Mouse (Mus musculus): ENCODE results near the gene Ccdc103. TPM values are rescaled to one million over a fixed set of nuclear protein-coding genes. Genes with fewer than 3 reads are reported as not detected.

The Ccdc103 gene
- polyA plus RNA-seq, 1 experiment from 2014 or later: 3.2 TPM

DNA sequence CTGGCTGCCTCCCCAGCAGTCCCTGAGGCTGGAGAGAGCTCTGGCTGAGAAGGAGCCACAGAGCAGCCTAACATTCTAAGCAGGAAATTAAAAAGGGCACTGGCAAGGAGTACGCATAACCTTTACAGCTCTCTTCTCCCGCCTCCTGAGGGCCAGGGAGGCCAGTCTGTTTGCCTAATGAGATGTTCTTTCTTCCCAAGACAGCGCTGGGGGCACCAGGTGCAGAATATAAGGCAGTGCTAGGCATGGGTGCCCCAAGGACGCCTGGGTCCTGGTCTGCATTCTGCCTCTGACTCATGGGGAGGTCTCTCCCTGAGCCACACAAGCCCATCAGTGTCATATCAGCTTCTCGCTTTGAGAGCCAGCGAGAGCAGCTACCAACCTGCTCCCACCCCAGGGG, 40.5 kb downstream of the Ccdc103 start:
- no peaks in the 10 kb centered on the region for H3K27me3 ChIP-seq
- WGBS: 82% methylated on average over 6 of the region's 6 CpGs
- H3K9me3 ChIP-seq: no peaks in the 10 kb centered on the region
- H3K27ac ChIP-seq: no peak overlapping the region
- peaks cover 32% of the 10 kb centered on the region for H3K4me1 ChIP-seq
- H3K9ac ChIP-seq: no peak overlapping the region
- ATAC-seq (ENCODE audit: borderline replicate concordance, extremely low read depth, low FRiP score, low TSS enrichment): no peak
- H3K4me3 ChIP-seq: no peak overlapping the region
- H3K4me2 ChIP-seq: no peak overlapping the region
- peaks cover 8% of the 10 kb centered on the region; the same call in 1 of the 2 replicates for H3K36me3 ChIP-seq

DNA sequence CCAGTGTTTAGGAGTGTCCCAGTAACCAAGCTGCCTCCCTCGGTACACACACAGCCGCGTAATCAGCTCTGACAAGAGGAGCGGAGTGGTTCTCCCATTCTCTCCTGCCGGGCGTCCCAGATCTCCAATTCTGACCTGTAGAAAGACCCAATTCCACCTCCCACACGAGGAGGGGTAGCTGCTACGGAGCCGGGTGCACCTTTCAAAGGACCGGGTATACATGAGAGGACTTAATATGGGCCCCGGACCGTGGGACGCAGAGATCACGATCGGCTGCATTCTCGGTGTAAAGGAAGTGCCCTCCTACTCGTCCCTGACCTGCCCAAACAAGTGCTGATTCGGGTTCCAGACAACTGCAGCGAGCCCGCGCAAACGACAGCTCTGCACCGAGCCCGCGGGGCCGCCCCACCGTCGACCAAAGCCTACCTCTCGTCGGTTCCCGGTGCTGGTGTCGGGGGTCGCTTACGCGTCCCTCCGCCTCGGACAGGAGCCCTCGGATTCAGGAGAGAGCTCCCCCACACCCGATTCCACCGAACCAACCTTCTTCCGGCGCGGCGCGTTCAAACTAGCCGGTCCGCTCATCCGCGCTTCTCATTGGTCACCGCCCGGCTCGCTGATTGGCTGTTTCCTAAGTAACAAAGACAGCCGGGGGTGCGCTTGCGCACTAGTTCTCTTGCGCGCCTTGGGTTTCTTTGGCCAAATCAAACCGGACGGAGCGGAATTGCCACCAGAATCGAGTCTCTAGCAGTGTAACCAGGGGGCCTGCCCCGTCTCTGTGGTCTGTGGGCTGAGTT, 43.8 kb downstream of the Ccdc103 start, which contains the start of gene Kif18b:
Kif18b (minus strand) TSS at position 568 of the 794 bp plus-strand sequence.
- Histone ChIP-seq H3K4me2 (peak within 1 kb of the TSS; percentile 63), H3K4me3 (peak within 1 kb of the TSS; percentile 71), H3K4me1 (peaks cover 32% of the 10 kb centered on the region), H3K27me3 (no peaks in the 10 kb centered on the region), H3K9ac (peak within 1 kb of the TSS; percentile 65), H3K36me3 (peaks cover 8% of the 10 kb centered on the region; the same call in 1 of the 2 replicates), H3K27ac (peak within 1 kb of the TSS; percentile 95), H3K9me3 (no peaks in the 10 kb centered on the region)
- ATAC-seq (ENCODE audit: borderline replicate concordance, extremely low read depth, low FRiP score, low TSS enrichment): peak; percentile 96
- WGBS: under 1% methylated on average over 62 of the region's 62 CpGs

DNA sequence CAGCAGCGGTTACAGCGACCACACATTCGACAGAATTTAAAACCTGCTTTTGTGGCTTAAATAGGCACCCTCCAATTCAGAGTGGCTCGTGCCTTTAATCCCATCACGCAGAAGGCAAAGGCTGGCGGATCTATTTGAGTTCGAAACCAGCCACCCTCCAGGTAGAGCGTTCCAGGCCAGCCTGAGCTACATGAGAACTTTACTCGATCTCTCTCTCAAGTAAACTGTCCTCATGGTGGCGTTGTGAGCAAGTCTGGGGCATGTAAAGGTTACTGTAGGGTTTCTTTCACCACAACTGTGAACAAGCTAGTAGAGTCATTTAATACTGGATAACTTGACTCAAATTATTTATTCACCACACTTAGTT, 44.3 kb downstream of the Ccdc103 start:
- Histone ChIP-seq H3K27ac (peak overlapping the region; percentile 95), H3K36me3 (peaks cover 8% of the 10 kb centered on the region; the same call in 1 of the 2 replicates), H3K9me3 (no peaks in the 10 kb centered on the region), H3K9ac (peak overlapping the region; percentile 59), H3K27me3 (no peaks in the 10 kb centered on the region), H3K4me3 (peak overlapping the region; percentile 71), H3K4me1 (peaks cover 32% of the 10 kb centered on the region), H3K4me2 (peak overlapping the region; percentile 57)
- peak; percentile 28; the same call in 1 of the 2 replicates for ATAC-seq (ENCODE audit: borderline replicate concordance, extremely low read depth, low FRiP score, low TSS enrichment)
- WGBS: 3% methylated on average over 10 of the region's 10 CpGs

DNA sequence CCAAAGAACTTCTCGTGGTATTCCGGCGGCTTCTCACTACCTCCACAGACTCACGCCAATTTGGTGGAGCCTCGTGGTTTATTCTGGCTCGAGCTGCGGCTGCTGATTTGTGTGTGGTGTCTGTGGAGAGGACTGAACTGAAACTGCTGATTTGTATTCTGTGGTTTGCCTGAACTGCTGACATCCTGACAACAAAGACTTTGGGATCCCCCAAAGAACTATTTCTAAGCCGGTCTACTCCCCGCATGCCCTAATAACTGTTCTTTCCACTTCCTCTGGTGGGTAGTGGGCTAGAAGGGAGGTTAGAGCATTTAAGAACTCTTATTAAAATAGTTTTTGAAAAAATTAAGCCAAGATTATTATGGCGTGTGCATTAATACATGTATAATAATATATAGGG, 49.7 kb downstream of the Ccdc103 start:
- Histone ChIP-seq H3K4me1 (no peaks in the 10 kb centered on the region), H3K9ac (no peak overlapping the region), H3K4me2 (no peak overlapping the region), H3K36me3 (no peaks in the 10 kb centered on the region), H3K9me3 (no peaks in the 10 kb centered on the region), H3K4me3 (no peak overlapping the region), H3K27ac (no peak overlapping the region), H3K27me3 (peaks cover 10% of the 10 kb centered on the region; the same call in 1 of the 2 replicates)
- 89% methylated on average over 10 of the region's 10 CpGs for WGBS
- ATAC-seq (ENCODE audit: borderline replicate concordance, extremely low read depth, low FRiP score, low TSS enrichment): no peak

Other genes starting within 250 kb of the Ccdc103 start
- 0.20 and 0.24 TPM in 2 replicates for gene Meioc, start 217.5 kb upstream of the Ccdc103 start, polyA plus RNA-seq (2015; fragmentation: Nextera tagmentation; extraction: Ambion mirVana)
- 47.6 and 49.0 TPM in 2 replicates for gene Ccdc43, start 183.4 kb upstream of the Ccdc103 start, polyA plus RNA-seq (2015; fragmentation: Nextera tagmentation; extraction: Ambion mirVana)
- gene Adam11, start 119.8 kb upstream of the Ccdc103 start, polyA plus RNA-seq (2015; fragmentation: Nextera tagmentation; extraction: Ambion mirVana): 6.1 and 6.3 TPM in 2 replicates
- 71.5 and 76.5 TPM in 2 replicates for gene Gjc1, start 61.5 kb upstream of the Ccdc103 start, polyA plus RNA-seq (2015; fragmentation: Nextera tagmentation; extraction: Ambion mirVana)
- gene Higd1b, start 45.4 kb upstream of the Ccdc103 start, polyA plus RNA-seq (2015; fragmentation: Nextera tagmentation; extraction: Ambion mirVana): 24.1 and 30.0 TPM in 2 replicates
- gene Eftud2, start 219 bp upstream of the Ccdc103 start, polyA plus RNA-seq (2015; fragmentation: Nextera tagmentation; extraction: Ambion mirVana): 207 and 208 TPM in 2 replicates
- not detected in 2 replicates for gene Fam187a, start 4.0 kb downstream of the Ccdc103 start, polyA plus RNA-seq (2015; fragmentation: Nextera tagmentation; extraction: Ambion mirVana)
- gene Gfap, start 19.7 kb downstream of the Ccdc103 start, polyA plus RNA-seq (2015; fragmentation: Nextera tagmentation; extraction: Ambion mirVana): 0.25 and 0.37 TPM in 2 replicates
- gene Kif18b, start 43.9 kb downstream of the Ccdc103 start, polyA plus RNA-seq (2015; fragmentation: Nextera tagmentation; extraction: Ambion mirVana): 13.8 and 15.2 TPM in 2 replicates
- gene C1ql1, start 65.5 kb downstream of the Ccdc103 start, polyA plus RNA-seq (2015; fragmentation: Nextera tagmentation; extraction: Ambion mirVana): 1.4 and 1.8 TPM in 2 replicates
- 56.8 and 59.9 TPM in 2 replicates for gene Nmt1, start 147.0 kb downstream of the Ccdc103 start, polyA plus RNA-seq (2015; fragmentation: Nextera tagmentation; extraction: Ambion mirVana)
- gene Dcakd, start 147.1 kb downstream of the Ccdc103 start, polyA plus RNA-seq (2015; fragmentation: Nextera tagmentation; extraction: Ambion mirVana): 147 and 150 TPM in 2 replicates
- 2.5 and 3.6 TPM in 2 replicates for gene Plcd3, start 220.5 kb downstream of the Ccdc103 start, polyA plus RNA-seq (2015; fragmentation: Nextera tagmentation; extraction: Ambion mirVana)
- 15.7 and 18.3 TPM in 2 replicates for gene Acbd4, start 220.5 kb downstream of the Ccdc103 start, polyA plus RNA-seq (2015; fragmentation: Nextera tagmentation; extraction: Ambion mirVana)
- gene Hexim1, start 235.0 kb downstream of the Ccdc103 start, polyA plus RNA-seq (2015; fragmentation: Nextera tagmentation; extraction: Ambion mirVana): 4.4 and 4.5 TPM in 2 replicates

Data from lung, embryonic 15.5 days (tissue).